Mouse (Mus musculus) thymus, adult 2 months (tissue): ENCODE measurements around the gene Arcn1.

Experiments used
- CTCF ChIP-seq: fragments of 200-500 bp; IDR thresholded peaks from 2 replicates; pipeline ENCODE4 v1.5.1; 2012; ENCODE audit warnings: mild to moderate bottlenecking, control low read depth, low read length, moderate library complexity, borderline replicate concordance; ENCODE audit not compliant: control insufficient read depth, poor library complexity, insufficient read depth; ENCODE audit errors: extremely low read depth
- POLR2A ChIP-seq: fragments of 200-500 bp; IDR thresholded peaks from 2 replicates; pipeline ENCODE4 v1.6.1; 2012; ENCODE audit warnings: mild to moderate bottlenecking, low read length, control low read depth, moderate library complexity; ENCODE audit not compliant: control insufficient read depth, poor library complexity, insufficient read depth; ENCODE audit errors: extremely low read depth

- TF ChIP-seq CTCF (no peak), POLR2A (no peak)
These were observed 20.3 kb downstream of the Arcn1 start for GRCm38 (mm10) chr9:44747341-44747740.
